Mouse (Mus musculus) liver, embryonic 12.5 days (tissue): ENCODE results near the gene Mitf. TPM values are rescaled to one million over a fixed set of nuclear protein-coding genes. Genes with fewer than 3 reads are reported as not detected.
A peak's percentile ranks its signal among the peaks of the same experiment; 100 is the strongest.

Source experiments
- ATAC-seq: fragments of 200-750 bp; cut with Nextera tagmentation; 2 replicates; pipeline ENCODE4 v1.8.0; 2017; ENCODE audit warnings: moderate number of reproducible peaks, mild to moderate bottlenecking, moderate library complexity
- H3K27ac ChIP-seq: fragments of 300-500 bp; sonication (generic); 2 replicates; pipeline ENCODE4 v1.5.1; 2016; ENCODE audit warnings: mild to moderate bottlenecking
- H3K27me3 ChIP-seq: fragments of 300-500 bp; sonication (generic); replicated peaks from 2 replicates; pipeline ENCODE4 v1.6.1; 2016; ENCODE audit warnings: mild to moderate bottlenecking, moderate library complexity
- H3K36me3 ChIP-seq: fragments of 300-500 bp; sonication (generic); 2 replicates; pipeline ENCODE4 v1.6.1; 2016; ENCODE audit warnings: mild to moderate bottlenecking, moderate library complexity
- H3K4me1 ChIP-seq: fragments of 300-500 bp; sonication (generic); 2 replicates; pipeline ENCODE4 v1.6.1; 2016
- H3K4me2 ChIP-seq: fragments of 300-500 bp; sonication (generic); 2 replicates; pipeline ENCODE4 v1.6.1; 2016; ENCODE audit warnings: mild to moderate bottlenecking, moderate library complexity
- H3K4me3 ChIP-seq: fragments of 300-500 bp; sonication (generic); 2 replicates; pipeline ENCODE4 v1.5.1; 2016; ENCODE audit warnings: mild to moderate bottlenecking, moderate library complexity
- H3K9ac ChIP-seq: fragments of 300-500 bp; sonication (generic); 2 replicates; pipeline ENCODE4 v1.6.1; 2016; ENCODE audit warnings: mild to moderate bottlenecking, moderate library complexity
- H3K9me3 ChIP-seq: fragments of 300-500 bp; sonication (generic); replicated peaks from 2 replicates; pipeline ENCODE4 v1.6.1; 2016; ENCODE audit warnings: mild to moderate bottlenecking, moderate library complexity
- WGBS: fragments of 180-500 bp; shearing (Covaris S2); methylation state at CpG from one replicate; pipeline ENCODE4 v1.1.7; 2016; ENCODE audit not compliant: insufficient replicate concordance; 5-methylcytosine and 5-hydroxymethylcytosine counted together
- polyA plus RNA-seq: library from polyadenylated mRNA; unstranded; fragments of >200 nt; fragmentation: Nextera tagmentation; extraction: Ambion mirVana; gene quantifications from 2 replicates; pipeline ENCODE4 v1.2.1, GENCODE M21; 2016

Mitf gene
- polyA plus RNA-seq, 1 experiment from 2014 or later = 0.60 TPM

GRCm38 (mm10) chr6:97789700-97790099 is 17.2 kb upstream of the Mitf start:
- H3K9ac ChIP-seq = no peak overlapping the region
- no peak for ATAC-seq
- no peaks in the 10 kb centered on the region for H3K27me3 ChIP-seq
- no peak overlapping the region for H3K4me3 ChIP-seq
- H3K27ac ChIP-seq = no peak overlapping the region
- no peaks in the 10 kb centered on the region for H3K4me1 ChIP-seq
- H3K36me3 ChIP-seq = no peaks in the 10 kb centered on the region
- H3K9me3 ChIP-seq = no peaks in the 10 kb centered on the region
- H3K4me2 ChIP-seq = no peak overlapping the region
- WGBS = 53% methylated on average over 7 of the region's 7 CpGs

GRCm38 (mm10) chr6:97792104-97792503 is 14.7 kb upstream of the Mitf start:
- Histone ChIP-seq H3K4me3 (no peak overlapping the region), H3K9ac (no peak overlapping the region), H3K36me3 (no peaks in the 10 kb centered on the region), H3K4me2 (no peak overlapping the region), H3K4me1 (no peaks in the 10 kb centered on the region), H3K27ac (no peak overlapping the region), H3K27me3 (no peaks in the 10 kb centered on the region), H3K9me3 (no peaks in the 10 kb centered on the region)
- WGBS = 63% methylated on average over 1 of the region's 1 CpGs
- ATAC-seq = no peak

GRCm38 (mm10) chr6:97795175-97795574 is 11.7 kb upstream of the Mitf start:
- WGBS = 36% methylated on average over 2 of the region's 2 CpGs
- Histone ChIP-seq H3K4me3 (no peak overlapping the region), H3K9me3 (no peaks in the 10 kb centered on the region), H3K4me1 (no peaks in the 10 kb centered on the region), H3K4me2 (no peak overlapping the region), H3K27ac (no peak overlapping the region), H3K36me3 (no peaks in the 10 kb centered on the region), H3K9ac (no peak overlapping the region), H3K27me3 (no peaks in the 10 kb centered on the region)
- no peak for ATAC-seq

GRCm38 (mm10) chr6:97800615-97801014 is 6.2 kb upstream of the Mitf start:
- no peak overlapping the region for H3K4me2 ChIP-seq
- no peak overlapping the region for H3K4me3 ChIP-seq
- no peaks in the 10 kb centered on the region for H3K36me3 ChIP-seq
- no peaks in the 10 kb centered on the region for H3K9me3 ChIP-seq
- H3K27me3 ChIP-seq = no peaks in the 10 kb centered on the region
- ATAC-seq = no peak
- WGBS = 31% methylated on average over 2 of the region's 2 CpGs
- no peak overlapping the region for H3K9ac ChIP-seq
- peaks cover under 1% of the 10 kb centered on the region; the same call in 1 of the 2 replicates for H3K4me1 ChIP-seq
- no peak overlapping the region for H3K27ac ChIP-seq

GRCm38 (mm10) chr6:97806051-97806450 is 801 bp upstream of the Mitf start:
- no peaks in the 10 kb centered on the region for H3K27me3 ChIP-seq
- H3K9me3 ChIP-seq = no peaks in the 10 kb centered on the region
- H3K27ac ChIP-seq = no peak overlapping the region
- peak overlapping the region; percentile 97 for H3K4me2 ChIP-seq
- ATAC-seq = no peak
- WGBS = 50% methylated on average over 5 of the region's 5 CpGs
- peak overlapping the region; percentile 69 for H3K4me3 ChIP-seq
- H3K9ac ChIP-seq = peak overlapping the region; percentile 73
- H3K36me3 ChIP-seq = no peaks in the 10 kb centered on the region
- peaks cover 14% of the 10 kb centered on the region for H3K4me1 ChIP-seq

GRCm38 (mm10) chr6:97814191-97814590 is 7.3 kb downstream of the Mitf start:
- Histone ChIP-seq H3K4me2 (no peak overlapping the region), H3K4me3 (no peak overlapping the region), H3K27ac (no peak overlapping the region), H3K27me3 (no peaks in the 10 kb centered on the region), H3K9ac (no peak overlapping the region), H3K36me3 (no peaks in the 10 kb centered on the region), H3K9me3 (no peaks in the 10 kb centered on the region), H3K4me1 (no peaks in the 10 kb centered on the region)
- ATAC-seq = no peak
- WGBS = 32% methylated on average over 4 of the region's 4 CpGs

GRCm38 (mm10) chr6:97815723-97816122 is 8.9 kb downstream of the Mitf start:
- Histone ChIP-seq H3K27ac (no peak overlapping the region), H3K9ac (no peak overlapping the region), H3K36me3 (no peaks in the 10 kb centered on the region), H3K4me2 (no peak overlapping the region), H3K9me3 (no peaks in the 10 kb centered on the region), H3K27me3 (no peaks in the 10 kb centered on the region), H3K4me3 (no peak overlapping the region), H3K4me1 (no peaks in the 10 kb centered on the region)
- WGBS = 52% methylated on average over 1 of the region's 1 CpGs
- ATAC-seq = no peak

GRCm38 (mm10) chr6:97816806-97817205 is 10.0 kb downstream of the Mitf start:
- Histone ChIP-seq H3K4me3 (no peak overlapping the region), H3K9ac (no peak overlapping the region), H3K27ac (no peak overlapping the region), H3K27me3 (no peaks in the 10 kb centered on the region), H3K4me1 (no peaks in the 10 kb centered on the region), H3K36me3 (no peaks in the 10 kb centered on the region), H3K4me2 (no peak overlapping the region), H3K9me3 (no peaks in the 10 kb centered on the region)
- 67% methylated on average over 1 of the region's 1 CpGs for whole genome bisulfite sequencing
- no peak for ATAC-seq

- Histone ChIP-seq H3K9ac (no peak overlapping the region), H3K36me3 (no peaks in the 10 kb centered on the region), H3K27ac (no peak overlapping the region), H3K4me3 (no peak overlapping the region), H3K9me3 (no peaks in the 10 kb centered on the region), H3K4me1 (no peaks in the 10 kb centered on the region), H3K27me3 (no peaks in the 10 kb centered on the region), H3K4me2 (no peak overlapping the region)
- 19% methylated on average over 6 of the region's 6 CpGs for WGBS
- ATAC-seq = no peak
Observed at GRCm38 (mm10) chr6:97818128-97818527, 11.3 kb downstream of the Mitf start.

GRCm38 (mm10) chr6:97818948-97819347 is 12.1 kb downstream of the Mitf start:
- Histone ChIP-seq H3K4me1 (no peaks in the 10 kb centered on the region), H3K9ac (no peak overlapping the region), H3K4me3 (no peak overlapping the region), H3K27me3 (no peaks in the 10 kb centered on the region), H3K9me3 (no peaks in the 10 kb centered on the region), H3K4me2 (no peak overlapping the region), H3K36me3 (no peaks in the 10 kb centered on the region), H3K27ac (no peak overlapping the region)
- WGBS = 67% methylated on average over 5 of the region's 5 CpGs
- ATAC-seq = no peak

GRCm38 (mm10) chr6:97820505-97820904 is 13.7 kb downstream of the Mitf start:
- no peaks in the 10 kb centered on the region for H3K36me3 ChIP-seq
- no peaks in the 10 kb centered on the region for H3K9me3 ChIP-seq
- no peak overlapping the region for H3K4me3 ChIP-seq
- H3K4me1 ChIP-seq = no peaks in the 10 kb centered on the region
- no peak overlapping the region for H3K4me2 ChIP-seq
- no peak overlapping the region for H3K9ac ChIP-seq
- no peak overlapping the region for H3K27ac ChIP-seq
- no peaks in the 10 kb centered on the region for H3K27me3 ChIP-seq
- no peak for ATAC-seq
- WGBS = 64% methylated on average over 8 of the region's 8 CpGs

- 60% methylated on average over 7 of the region's 7 CpGs for whole genome bisulfite sequencing
- Histone ChIP-seq H3K9me3 (no peaks in the 10 kb centered on the region), H3K27me3 (no peaks in the 10 kb centered on the region), H3K9ac (no peak overlapping the region), H3K4me1 (no peaks in the 10 kb centered on the region), H3K4me3 (no peak overlapping the region), H3K27ac (no peak overlapping the region), H3K36me3 (no peaks in the 10 kb centered on the region), H3K4me2 (no peak overlapping the region)
- no peak for ATAC-seq
Observed at GRCm38 (mm10) chr6:97821811-97822210, 15.0 kb downstream of the Mitf start.

- H3K4me2 ChIP-seq = no peak overlapping the region
- H3K27ac ChIP-seq = no peak overlapping the region
- 67% methylated on average over 7 of the region's 7 CpGs for WGBS
- no peaks in the 10 kb centered on the region for H3K27me3 ChIP-seq
- no peak overlapping the region for H3K9ac ChIP-seq
- no peaks in the 10 kb centered on the region for H3K4me1 ChIP-seq
- no peak overlapping the region for H3K4me3 ChIP-seq
- no peaks in the 10 kb centered on the region for H3K36me3 ChIP-seq
- H3K9me3 ChIP-seq = no peaks in the 10 kb centered on the region
- no peak for ATAC-seq
Observed at GRCm38 (mm10) chr6:97826642-97827275, 19.9 kb downstream of the Mitf start.
